Mouse (Mus musculus) megakaryocyte, embryonic 14.5 days (primary cell): Measurements from ENCODE around the gene Traf2. TPM values are rescaled to one million over a fixed set of nuclear protein-coding genes. Genes with fewer than 3 reads are reported as not detected.
"Not testable (repeated sequence)": the region's sequence is repeated elsewhere in the genome, so short reads cannot be mapped to it uniquely, and the experiment has no call there.

ENCODE experiments used
- H3K27me3 ChIP-seq: replicated peaks from 2 replicates; pipeline ENCODE3; 2012; ENCODE audit warnings: inconsistent platforms
- H3K36me3 ChIP-seq: replicated peaks from 2 replicates; pipeline ENCODE3; 2012; ENCODE audit warnings: low read length, inconsistent platforms, mixed read lengths
- H3K4me1 ChIP-seq: 2 replicates; pipeline ENCODE4 v1.6.1; 2012; ENCODE audit warnings: inconsistent platforms
- H3K4me3 ChIP-seq: replicated peaks from 2 replicates; pipeline ENCODE3; 2012; ENCODE audit warnings: moderate library complexity, mild to moderate bottlenecking, inconsistent platforms
- H3K9me3 ChIP-seq: 2 replicates; pipeline ENCODE4 v1.6.1; 2012; ENCODE audit warnings: inconsistent platforms
- FLI1 ChIP-seq: IDR thresholded peaks from 2 replicates; pipeline ENCODE4 v1.6.1; 2012; ENCODE audit warnings: low read length, inconsistent platforms, mixed read lengths
- GATA1 ChIP-seq: IDR thresholded peaks from 3 replicates; pipeline ENCODE4 v1.6.1; 2012; ENCODE audit warnings: mixed read lengths, low read length, inconsistent platforms, borderline replicate concordance
- polyA plus RNA-seq: library from polyadenylated mRNA; stranded (reverse); fragments of >175 nt; gene quantifications from 2 replicates; pipeline ENCODE4 v1.2.3, GENCODE M21; 2012; ENCODE audit warnings: low replicate concordance; ENCODE audit not compliant: insufficient read depth

Traf2 gene
- polyA plus RNA-seq, 1 experiment: 7.0 TPM

DNA sequence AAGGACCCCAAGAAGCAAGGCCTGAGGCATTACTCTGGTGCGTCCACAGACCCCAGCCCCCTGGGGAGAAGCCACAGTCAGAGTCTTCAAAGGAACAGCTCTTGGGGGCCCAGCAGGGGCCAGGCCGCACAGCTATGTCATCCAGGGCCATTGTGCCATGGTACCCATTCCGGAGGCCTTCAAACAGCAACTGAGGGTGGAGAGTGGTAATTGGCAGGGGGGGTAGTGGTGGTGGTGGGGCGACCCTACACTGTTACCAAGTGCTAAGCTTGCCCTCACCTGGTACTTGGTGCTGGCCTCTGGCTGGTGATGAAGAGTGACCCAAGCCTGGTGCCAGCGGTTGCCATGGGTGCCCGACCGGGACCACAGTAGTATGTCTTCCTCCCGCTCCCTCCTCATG is 19.0 kb upstream of the Traf2 start:
- Histone ChIP-seq H3K4me3 (no peak overlapping the region), H3K4me1 (no peaks in the 10 kb centered on the region), H3K36me3 (peaks cover 92% of the 10 kb centered on the region), H3K27me3 (no peaks in the 10 kb centered on the region), H3K9me3 (no peaks in the 10 kb centered on the region)
- TF ChIP-seq GATA1 (no peak), FLI1 (no peak)

GRCm38 (mm10) chr2:25561946-25562345 is 15.2 kb upstream of the Traf2 start:
- peaks cover 76% of the 10 kb centered on the region for H3K36me3 ChIP-seq
- TF ChIP-seq GATA1: no peak
- TF ChIP-seq FLI1: no peak

GRCm38 (mm10) chr2:25560551-25560950 is 13.8 kb upstream of the Traf2 start:
- no peak overlapping the region for H3K4me3 ChIP-seq
- H3K9me3 ChIP-seq: no peaks in the 10 kb centered on the region
- H3K27me3 ChIP-seq: no peaks in the 10 kb centered on the region
- peaks cover 64% of the 10 kb centered on the region for H3K36me3 ChIP-seq
- no peak for TF ChIP-seq GATA1
- no peak for TF ChIP-seq FLI1
- H3K4me1 ChIP-seq: peaks cover 31% of the 10 kb centered on the region

More at GRCm38 (mm10) chr2:25561946-25562345, 15.2 kb upstream of the Traf2 start:
- H3K4me1 ChIP-seq: peaks cover 21% of the 10 kb centered on the region
- H3K9me3 ChIP-seq: no peaks in the 10 kb centered on the region
- H3K27me3 ChIP-seq: no peaks in the 10 kb centered on the region
- no peak overlapping the region for H3K4me3 ChIP-seq

DNA sequence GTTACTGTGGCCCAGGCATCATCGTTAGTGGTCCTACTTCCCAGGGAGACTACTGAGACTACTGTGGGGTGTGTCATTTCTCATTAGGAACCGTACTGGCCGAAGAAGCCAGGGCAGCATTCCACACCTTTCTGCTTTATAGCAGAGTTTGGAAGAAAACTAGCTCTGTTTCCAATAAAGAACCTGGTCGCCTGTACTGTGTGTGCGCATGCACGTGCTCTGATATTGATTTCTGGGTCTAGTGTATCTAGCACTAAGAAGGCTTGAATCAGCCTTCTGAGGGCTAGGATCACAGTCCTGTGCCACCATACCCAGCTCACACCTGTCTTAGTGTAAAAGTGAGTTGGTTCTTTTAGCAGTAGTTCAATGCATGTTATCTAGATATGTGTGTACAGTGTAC is 12.0 kb upstream of the Traf2 start:
- Histone ChIP-seq H3K4me1 (peaks cover 31% of the 10 kb centered on the region), H3K9me3 (no peaks in the 10 kb centered on the region), H3K36me3 (peaks cover 46% of the 10 kb centered on the region), H3K27me3 (no peaks in the 10 kb centered on the region), H3K4me3 (peak overlapping the region; percentile 100)
- TF ChIP-seq GATA1 (no peak), FLI1 (no peak)

DNA sequence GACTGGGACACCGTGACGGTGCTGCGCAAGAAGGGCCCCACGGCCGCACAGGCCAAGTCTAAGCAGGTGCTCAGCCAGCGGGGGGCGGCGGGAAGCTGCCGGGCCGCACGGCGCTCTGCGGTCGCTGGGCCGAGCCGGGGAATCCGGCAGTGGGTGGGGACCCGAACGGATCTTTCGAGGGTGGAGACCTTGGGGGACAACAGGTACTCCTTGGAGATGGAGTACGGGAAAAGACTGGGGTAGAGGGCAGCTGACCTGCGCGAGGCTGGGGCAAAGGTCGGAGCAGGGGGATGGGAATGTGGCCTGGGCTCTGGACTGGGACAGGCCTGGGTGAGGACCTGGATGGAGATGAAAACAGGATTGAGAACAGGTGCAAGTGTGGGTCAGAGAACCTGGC is 11.2 kb upstream of the Traf2 start:
- no peaks in the 10 kb centered on the region for H3K9me3 ChIP-seq
- no peak for TF ChIP-seq FLI1
- no peak for TF ChIP-seq GATA1

GRCm38 (mm10) chr2:25557221-25557963 is 10.7 kb upstream of the Traf2 start, which contains the start of gene Edf1:
TSS of gene Edf1 (plus strand) at chr2:25557847.
- TF ChIP-seq FLI1 (no peak), GATA1 (no peak)
- Histone ChIP-seq H3K4me1 (peaks cover 36% of the 10 kb centered on the region), H3K9me3 (no peaks in the 10 kb centered on the region), H3K4me3 (peak within 1 kb of the TSS; percentile 100), H3K36me3 (peaks cover 33% of the 10 kb centered on the region), H3K27me3 (no peaks in the 10 kb centered on the region)

More for the DNA sequence above, 11.2 kb upstream of the Traf2 start:
- Histone ChIP-seq H3K4me3 (peak overlapping the region; percentile 100), H3K27me3 (no peaks in the 10 kb centered on the region), H3K4me1 (peaks cover 33% of the 10 kb centered on the region), H3K36me3 (peaks cover 38% of the 10 kb centered on the region)

DNA sequence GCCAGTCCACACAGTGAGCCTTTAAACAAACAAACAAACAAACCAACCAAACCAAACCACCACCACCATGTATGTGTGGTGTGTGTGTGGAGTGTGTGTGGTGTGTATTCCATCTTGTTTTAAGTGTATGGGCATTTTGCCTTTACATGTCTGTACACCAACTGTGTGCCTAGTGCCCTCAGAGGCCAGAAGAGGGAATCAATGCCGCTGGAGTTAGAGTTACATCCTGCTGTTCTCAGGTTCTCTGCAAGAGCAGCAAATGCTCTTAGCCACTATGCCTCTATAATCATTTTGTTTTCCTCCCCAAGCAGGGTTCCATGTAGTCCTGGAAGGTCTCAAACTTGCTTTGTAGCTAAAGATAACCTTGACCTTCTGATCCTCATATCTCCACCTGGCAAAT is 9.6 kb upstream of the Traf2 start:
- peak overlapping the region; percentile 51 for H3K4me3 ChIP-seq
- H3K36me3 ChIP-seq: peaks cover 22% of the 10 kb centered on the region
- TF ChIP-seq GATA1: no peak
- no peaks in the 10 kb centered on the region for H3K9me3 ChIP-seq
- peaks cover 39% of the 10 kb centered on the region for H3K4me1 ChIP-seq
- H3K27me3 ChIP-seq: no peaks in the 10 kb centered on the region

DNA sequence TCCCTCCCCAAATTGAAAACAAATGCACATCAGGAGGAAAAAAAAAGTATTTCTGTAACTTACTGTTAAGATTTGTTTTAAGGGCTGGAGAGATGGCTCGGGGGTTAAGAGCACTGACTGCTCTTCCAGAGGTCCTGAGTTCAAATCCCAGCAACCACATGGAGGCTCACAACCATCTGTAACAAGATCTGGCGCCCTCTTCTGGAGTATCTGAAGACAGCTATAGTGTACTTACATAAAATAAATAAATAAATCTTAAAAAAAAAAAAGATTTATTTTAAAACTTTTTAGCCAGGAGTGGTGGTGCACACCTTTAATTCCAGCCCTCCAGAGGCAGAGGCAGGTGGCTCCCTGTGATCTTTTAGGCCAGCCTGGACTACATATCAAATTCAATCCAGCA is 8.7 kb upstream of the Traf2 start:
- H3K9me3 ChIP-seq, H3K27me3 ChIP-seq, H3K4me3 ChIP-seq: not testable (repeated sequence)
- Histone ChIP-seq H3K36me3 (peaks cover 14% of the 10 kb centered on the region), H3K4me1 (peaks cover 47% of the 10 kb centered on the region)

DNA sequence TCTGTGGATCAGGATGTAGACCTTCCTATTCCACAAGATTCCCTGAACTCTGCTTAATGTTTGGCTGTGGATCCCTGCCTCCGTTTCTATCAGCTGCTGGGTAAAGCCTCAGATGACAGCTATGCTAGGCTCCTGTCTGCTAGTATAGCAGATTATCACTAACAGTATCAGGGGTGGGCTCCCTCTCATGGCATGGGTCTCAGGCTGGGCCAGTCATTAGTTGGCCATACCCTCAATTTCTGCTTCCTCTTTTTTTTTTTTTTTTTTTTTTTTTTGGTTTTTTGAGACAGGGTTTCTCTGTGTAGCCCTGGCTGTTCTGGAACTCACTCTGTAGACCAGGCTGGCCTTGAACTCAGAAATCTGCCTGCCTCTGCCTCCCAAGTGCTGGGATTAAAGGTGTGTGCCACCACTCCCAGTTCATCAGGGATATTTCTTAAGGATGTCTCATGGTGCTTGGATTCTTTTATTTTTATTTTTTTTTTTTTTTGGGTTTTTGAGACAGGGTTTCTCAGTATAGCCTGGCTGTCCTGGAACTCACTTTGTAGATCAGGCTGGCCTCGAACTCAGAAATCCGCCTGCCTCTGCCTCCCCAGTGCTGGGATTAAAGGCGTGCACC is 6.5 kb upstream of the Traf2 start:
- H3K4me3 ChIP-seq, H3K9me3 ChIP-seq, H3K27me3 ChIP-seq, H3K36me3 ChIP-seq: not testable (repeated sequence)
- H3K4me1 ChIP-seq: peaks cover 55% of the 10 kb centered on the region

GRCm38 (mm10) chr2:25551186-25551585 is 4.4 kb upstream of the Traf2 start:
- peaks cover 52% of the 10 kb centered on the region for H3K4me1 ChIP-seq
- no peak for TF ChIP-seq GATA1
- TF ChIP-seq FLI1: no peak
- H3K4me3 ChIP-seq: no peak overlapping the region
- no peaks in the 10 kb centered on the region for H3K27me3 ChIP-seq
- no peaks in the 10 kb centered on the region for H3K9me3 ChIP-seq
- no peaks in the 10 kb centered on the region for H3K36me3 ChIP-seq
